Mouse (Mus musculus): ENCODE results near the gene Nfe2.

- no peak for TF ChIP-seq CTCF (IDR thresholded peaks at IDR 0.05; ENCODE audit: low read depth)
- TF ChIP-seq EP300 (optimal IDR thresholded peaks at IDR 0.05), result no peak
These were observed 44.1 kb downstream of the Nfe2 start for GRCm38 (mm10) chr15:103214149-103214548.
